In genomic region chr17:57347017-57347416, GRCm38 (mm10) we compare ENCODE assay signal across 15 mouse cellular contexts. TPM values are rescaled to one million over a fixed set of nuclear protein-coding genes. Genes with fewer than 3 reads are reported as not detected.
DNase-seq lines count a peak whose midpoint lies in the region; ATAC-seq and TF ChIP-seq lines count a peak whose summit lies in the region.
"Had no signal": no experiment of that assay in that cellular context is flagged by ENCODE, and none has a peak within 500 bp of the region (broad histone marks: within the 10 kb centered on the region; RNA-seq: fewer than 3 reads in every experiment).

No protein-coding gene starts in this region.

- H3K4me1 ChIP-seq in liver, embryonic 12.5 days, result no peaks in the 10 kb centered on the region
- no peaks in the 10 kb centered on the region for H3K4me1 ChIP-seq in liver, embryonic 11.5 days (replicated peaks; ENCODE audit: control insufficient read depth, insufficient read depth, low read length)
- peaks cover 31 to 65% of the 10 kb centered on the region in 2 experiments for H3K4me1 ChIP-seq in CH12.LX (ENCODE audit: control insufficient read depth in 1 of 2, insufficient read depth in 2 of 2)
- H3K4me1 ChIP-seq in hindbrain, embryonic 13.5 days (replicated peaks), result no peaks in the 10 kb centered on the region
- H3K4me1 ChIP-seq: embryonic facial prominence, embryonic 13.5 days had no signal

- 15% methylated on average over 6 of the region's 6 CpGs for WGBS in liver, embryonic 12.5 days (ENCODE audit: insufficient replicate concordance)
- 37% methylated on average over 6 of the region's 6 CpGs for WGBS in liver, embryonic 11.5 days
- WGBS in hindbrain, embryonic 13.5 days, result 81% methylated on average over 6 of the region's 6 CpGs

- no peak overlapping the region for H3K4me3 ChIP-seq in liver, embryonic 12.5 days
- H3K4me3 ChIP-seq in liver, embryonic 11.5 days (ENCODE audit: low read depth, low read length), result no peak overlapping the region
- no peak overlapping the region for H3K4me3 ChIP-seq in CH12.LX (replicated peaks in 1 of 3; ENCODE audit: low read depth in 2 of 3, low read length in 2 of 3, poor library complexity in 1 of 3)
- no peak overlapping the region for H3K4me3 ChIP-seq in hindbrain, embryonic 13.5 days
- H3K4me3 ChIP-seq: embryonic facial prominence, embryonic 13.5 days had no signal

- H3K9me3 ChIP-seq in liver, embryonic 12.5 days (replicated peaks), result no peaks in the 10 kb centered on the region
- no peaks in the 10 kb centered on the region; the same call in none of the 2 replicates for H3K9me3 ChIP-seq in liver, embryonic 11.5 days (ENCODE audit: control insufficient read depth, low read length)
- H3K9me3 ChIP-seq in CH12.LX (replicated peaks; ENCODE audit: low read length), result peaks cover 9% of the 10 kb centered on the region
- 0 out of 2 replicates have a peak, but pooled peaks cover 4% of the 10 kb centered on the region for H3K9me3 ChIP-seq in hindbrain, embryonic 13.5 days
- H3K9me3 ChIP-seq: embryonic facial prominence, embryonic 13.5 days had no signal

- no peak overlapping the region for H3K4me2 ChIP-seq in liver, embryonic 12.5 days
- H3K4me2 ChIP-seq in liver, embryonic 11.5 days, result no peak overlapping the region
- H3K4me2 ChIP-seq in CH12.LX (ENCODE audit: insufficient read depth, low read depth, poor library complexity, severe bottlenecking), result peak overlapping the region; percentile 58; the same call in 1 of the 2 replicates
- H3K4me2 ChIP-seq in hindbrain, embryonic 13.5 days, result no peak overlapping the region
- H3K4me2 ChIP-seq: embryonic facial prominence, embryonic 13.5 days; lung, embryonic 14.5 days had no signal

- in situ Hi-C loops in CH12.LX (cut with MboI; ENCODE audit: low pct_ligation_motif_present, low pct_unique_long_range_greater_than_20kb, low sequenced_read_pairs), result loop anchor here (25.0 kb wide), 1 partner anchor 260 kb away; the partner anchor contains the start of genes Dennd1c and Tubb4a

- H3K27me3 ChIP-seq in liver, embryonic 12.5 days (replicated peaks), result no peaks in the 10 kb centered on the region
- no peaks in the 10 kb centered on the region for H3K27me3 ChIP-seq in liver, embryonic 11.5 days (replicated peaks; ENCODE audit: control insufficient read depth, insufficient read depth, low read length)
- no peaks in the 10 kb centered on the region for H3K27me3 ChIP-seq in CH12.LX (replicated peaks)
- no peaks in the 10 kb centered on the region for H3K27me3 ChIP-seq in hindbrain, embryonic 13.5 days
- H3K27me3 ChIP-seq: embryonic facial prominence, embryonic 13.5 days had no signal

- ATAC-seq in liver, embryonic 12.5 days, result no peak
- ATAC-seq in liver, embryonic 11.5 days (replicated peaks; ENCODE audit: low FRiP score), result no peak
- peak; percentile 85 for ATAC-seq in megakaryocyte progenitor cell, adult 5-6 weeks (replicated peaks; ENCODE audit: poor library complexity)
- ATAC-seq in hindbrain, embryonic 13.5 days (ENCODE audit: low FRiP score), result no peak
- ATAC-seq: forebrain, embryonic 14.5 days had no signal

- H3K36me3 ChIP-seq in liver, embryonic 12.5 days, result no peaks in the 10 kb centered on the region
- H3K36me3 ChIP-seq in liver, embryonic 11.5 days (ENCODE audit: control insufficient read depth, insufficient read depth, low read length), result no peaks in the 10 kb centered on the region
- H3K36me3 ChIP-seq in CH12.LX (replicated peaks in 1 of 2; ENCODE audit: control insufficient read depth in 1 of 2, insufficient read depth in 1 of 2, low read length in 1 of 2), result no peaks in the 10 kb centered on the region
- no peaks in the 10 kb centered on the region for H3K36me3 ChIP-seq in hindbrain, embryonic 13.5 days
- H3K36me3 ChIP-seq: embryonic facial prominence, embryonic 13.5 days had no signal

- TF ChIP-seq EP300 in CH12.LX (IDR thresholded peaks at IDR 0.05; ENCODE audit: low read length), result peak; percentile 99

- no peak for DNase-seq in liver, embryonic 11.5 days (ENCODE audit: low spot score)
- DNase-seq in CH12.LX (ENCODE audit: extremely low read depth), result peak; percentile 96
- peak; percentile 54 for DNase-seq in c-Kit-positive CD71-negative TER-119-negative erythroid progenitor cells, embryonic 14.5 days (ENCODE audit: low read depth)
- no peak for DNase-seq in left cerebral cortex, adult 11 months (ENCODE audit: low spot score)
- no peak for DNase-seq in ovary, postnatal 36 days (ENCODE audit: low spot score)
- DNase-seq: adrenal gland, postnatal 25 days; cerebellum, postnatal 14 days; gastrocnemius, postnatal 10 days; kidney, postnatal 14 days; lung, embryonic 14.5 days had no signal

- peak; percentile 38 for TF ChIP-seq RAD21 in CH12.LX (IDR thresholded peaks at IDR 0.05; ENCODE audit: low read depth, low read length)

- TF ChIP-seq CTCF in CH12.LX (conservative IDR thresholded peaks at IDR 0.05 in 1 of 2, IDR thresholded peaks at IDR 0.05 in 1 of 2; ENCODE audit: low read depth in 2 of 2, low read length in 2 of 2), result peak in 1 of 2 experiments; percentile 29; a peak in 2 of 4 replicates

- H3K27ac ChIP-seq in liver, embryonic 12.5 days, result 0 out of 2 replicates have a peak overlapping the region, but pooled peaks have one; percentile 25
- no peak overlapping the region for H3K27ac ChIP-seq in liver, embryonic 11.5 days (ENCODE audit: low read depth, low read length)
- peak overlapping the region; percentile 90 for H3K27ac ChIP-seq in CH12.LX (ENCODE audit: insufficient read depth, low read depth)
- H3K27ac ChIP-seq in hindbrain, embryonic 13.5 days, result no peak overlapping the region
- H3K27ac ChIP-seq: embryonic facial prominence, embryonic 13.5 days had no signal

- dilution Hi-C loops in CH12.LX (cut with MboI; ENCODE audit: extremely low pct_ligation_motif_present, extremely low pct_unique_long_range_greater_than_20kb, low sequenced_read_pairs), result no loop called here

- H3K9ac ChIP-seq in liver, embryonic 12.5 days, result no peak overlapping the region
- no peak overlapping the region for H3K9ac ChIP-seq in liver, embryonic 11.5 days (ENCODE audit: low read depth, low read length)
- peak overlapping the region; percentile 22 for H3K9ac ChIP-seq in CH12.LX (ENCODE audit: insufficient read depth, low read depth)
- no peak overlapping the region for H3K9ac ChIP-seq in hindbrain, embryonic 13.5 days
- H3K9ac ChIP-seq: embryonic facial prominence, embryonic 13.5 days; lung, embryonic 14.5 days had no signal

- H3K79me2 ChIP-seq in CH12.LX (replicated peaks; ENCODE audit: control insufficient read depth, extremely low read depth, insufficient read depth, poor library complexity, severe bottlenecking), result no peaks in the 10 kb centered on the region

- TF ChIP-seq POLR2A in CH12.LX (IDR thresholded peaks at IDR 0.05; ENCODE audit: low read depth, low read length), result 0 out of 2 replicates have a peak, but pooled peaks have one; percentile 8

TF ChIP-seq in CH12.LX, 34 proteins besides CTCF, POLR2A, EP300 and RAD21 (continues in another document):
- TF ChIP-seq PAX5 (IDR thresholded peaks at IDR 0.05; ENCODE audit: low read length), result no peak
- 0 out of 2 replicates have a peak, but pooled peaks have one; percentile 42 for TF ChIP-seq KAT2A (IDR thresholded peaks at IDR 0.05; ENCODE audit: insufficient replicate concordance, low read length)
- TF ChIP-seq CHD1 (IDR thresholded peaks at IDR 0.05; ENCODE audit: low read depth, low read length), result peak; percentile 91; the same call in 1 of the 2 replicates
- no peak for TF ChIP-seq ZC3H11A (IDR thresholded peaks at IDR 0.05; ENCODE audit: low read depth, low read length)
- peak; percentile 98 for TF ChIP-seq RCOR1 (conservative IDR thresholded peaks at IDR 0.05; ENCODE audit: low read depth, low read length)
- TF ChIP-seq ZKSCAN1 (IDR thresholded peaks at IDR 0.05; ENCODE audit: borderline replicate concordance, low read depth, low read length), result no peak
- peak; percentile 80; the same call in 1 of the 2 replicates for TF ChIP-seq CHD2 (IDR thresholded peaks at IDR 0.05; ENCODE audit: low read length)
- 0 out of 2 replicates have a peak, but pooled peaks have one; percentile 32 for TF ChIP-seq ZMIZ1 (IDR thresholded peaks at IDR 0.05; ENCODE audit: low read depth, low read length)
- TF ChIP-seq MAX (IDR thresholded peaks at IDR 0.05; ENCODE audit: low read length), result peak; percentile 88
- peak; percentile 99 for TF ChIP-seq BHLHE40 (IDR thresholded peaks at IDR 0.05; ENCODE audit: low read depth, low read length)
- TF ChIP-seq POLR2AphosphoS2 (IDR thresholded peaks at IDR 0.05; ENCODE audit: low read depth, low read length), result no peak
- peak; percentile 96 for TF ChIP-seq TCF12 (IDR thresholded peaks at IDR 0.05; ENCODE audit: low read depth, low read length)
- peak; percentile 99 for TF ChIP-seq ETS1 (conservative IDR thresholded peaks at IDR 0.05; ENCODE audit: low read depth, low read length)
- no peak for TF ChIP-seq UBTF (IDR thresholded peaks at IDR 0.05; ENCODE audit: low read depth, low read length)
- TF ChIP-seq NRF1 (IDR thresholded peaks at IDR 0.05; ENCODE audit: low read depth, low read length), result no peak
- peak; percentile 64 for TF ChIP-seq JUN (IDR thresholded peaks at IDR 0.05; ENCODE audit: insufficient read depth, low read depth, low read length)
- TF ChIP-seq TBP (conservative IDR thresholded peaks at IDR 0.05; ENCODE audit: low read depth, low read length), result no peak
- TF ChIP-seq HCFC1 (IDR thresholded peaks at IDR 0.05; ENCODE audit: low read depth, low read length), result peak; percentile 45
- TF ChIP-seq MXI1 (IDR thresholded peaks at IDR 0.05; ENCODE audit: low read depth, low read length), result peak; percentile 75
- TF ChIP-seq SMC3 (IDR thresholded peaks at IDR 0.05; ENCODE audit: low read depth, low read length), result peak; percentile 27; the same call in 1 of the 2 replicates
- no peak for TF ChIP-seq NELFE (IDR thresholded peaks at IDR 0.05; ENCODE audit: low read depth, low read length)
- peak; percentile 97 for TF ChIP-seq IRF4 (IDR thresholded peaks at IDR 0.05; ENCODE audit: low read depth, low read length)
- TF ChIP-seq ELF1 (IDR thresholded peaks at IDR 0.05; ENCODE audit: low read depth, low read length), result peak; percentile 37; the same call in 1 of the 2 replicates
- peak; percentile 96 for TF ChIP-seq MAZ (IDR thresholded peaks at IDR 0.05; ENCODE audit: low read depth, low read length)
- TF ChIP-seq USF1 (IDR thresholded peaks at IDR 0.05; ENCODE audit: low read depth, low read length), result no peak

RNA-seq across cellular contexts. Expression of gene Adgre1, which starts 11.5 kb away (rescaled TPM):
- 9.5 and 11.6 TPM in 2 replicates for polyA plus RNA-seq in liver, embryonic 12.5 days (2016; fragmentation: Nextera tagmentation; extraction: Ambion mirVana)
- 9.6 and 10.9 TPM in 2 replicates for polyA plus RNA-seq in liver, embryonic 11.5 days (2014; fragmentation: Nextera tagmentation; extraction: Ambion mirVana)
- total RNA-seq in CH12.LX (2012; rRNA removed) (21.7 and 33.6 TPM in 2 replicates), CH12.LX (2014; rRNA removed) (9.4 and 10.3 TPM in 2 replicates)
- 1.8 and 2.8 TPM in 2 replicates for polyA plus RNA-seq in CH12.LX (2012; ENCODE audit: insufficient read length, low read depth)
- total RNA-seq in megakaryocyte progenitor cell, adult 5-6 weeks (2015), result 4.7 and 5.5 TPM in 2 replicates
- 10.7 and 14.8 TPM in 2 replicates for total RNA-seq in megakaryocyte progenitor cell, adult 5-6 weeks (2017)
- 4.7 and 6.9 TPM in 2 replicates for polyA plus RNA-seq in hindbrain, embryonic 13.5 days (2015; fragmentation: Nextera tagmentation; extraction: Ambion mirVana)

Comparison
In these comparisons a context has a peak if more than half of its experiments do, and no peak if none do; other contexts are left out.
1. H3K27ac ChIP-seq: peak in liver, embryonic 12.5 days (single experiment) and CH12.LX (single experiment); none in liver, embryonic 11.5 days (single experiment) and hindbrain, embryonic 13.5 days (single experiment).
2. DNase-seq: peak in CH12.LX (single experiment) and c-Kit-positive CD71-negative TER-119-negative erythroid progenitor cells, embryonic 14.5 days (single experiment); none in liver, embryonic 11.5 days (single experiment), left cerebral cortex, adult 11 months (single experiment) and ovary, postnatal 36 days (single experiment).